Mouse (Mus musculus) liver, postnatal 0 days (tissue): Measurements from ENCODE around the gene Hpse. TPM values are rescaled to one million over a fixed set of nuclear protein-coding genes. Genes with fewer than 3 reads are reported as not detected.

ENCODE experiments used
- ATAC-seq: fragments of 200-750 bp; cut with Nextera tagmentation; 2 replicates; pipeline ENCODE4 v1.8.0; 2017; ENCODE audit warnings: mild to moderate bottlenecking, moderate library complexity
- DNase-seq: peaks from one replicate; pipeline ENCODE4 v3.0.0-alpha.2; 2016
- H3K27ac ChIP-seq: fragments of 300-500 bp; sonication (generic); 2 replicates; pipeline ENCODE4 v1.5.1; 2014; ENCODE audit warnings: antibody characterized with exemption, moderate library complexity, mild to moderate bottlenecking, low read depth
- H3K27me3 ChIP-seq: fragments of 300-500 bp; sonication (generic); 2 replicates; pipeline ENCODE4 v1.6.1; 2014; ENCODE audit warnings: low read length, control low read depth, mixed read lengths; ENCODE audit not compliant: insufficient read depth
- H3K36me3 ChIP-seq: fragments of 300-500 bp; sonication (generic); replicated peaks from 2 replicates; pipeline ENCODE4 v1.6.1; 2014; ENCODE audit warnings: mild to moderate bottlenecking, control low read depth, low read length, moderate library complexity, mixed read lengths; ENCODE audit not compliant: insufficient read depth
- H3K4me1 ChIP-seq: fragments of 300-500 bp; sonication (generic); 2 replicates; pipeline ENCODE4 v1.6.1; 2014; ENCODE audit warnings: antibody characterized with exemption, mild to moderate bottlenecking, control low read depth; ENCODE audit not compliant: insufficient read depth
- H3K4me2 ChIP-seq: fragments of 300-500 bp; sonication (generic); 2 replicates; pipeline ENCODE4 v1.6.1; 2014; ENCODE audit warnings: low read depth, mild to moderate bottlenecking, low read length, moderate library complexity, mixed read lengths
- H3K4me3 ChIP-seq: fragments of 300-500 bp; sonication (generic); 2 replicates; pipeline ENCODE4 v1.5.1; 2014; ENCODE audit warnings: low read depth, low read length
- H3K9ac ChIP-seq: fragments of 300-500 bp; sonication (generic); replicated peaks from 2 replicates; pipeline ENCODE4 v1.6.1; 2014; ENCODE audit warnings: mild to moderate bottlenecking, moderate library complexity
- H3K9me3 ChIP-seq: fragments of 300-500 bp; sonication (generic); 2 replicates; pipeline ENCODE4 v1.6.1; 2016; ENCODE audit warnings: mild to moderate bottlenecking, control low read depth, low read length, mixed read lengths
- CTCF ChIP-seq: sonication (generic); IDR thresholded peaks from 2 replicates; pipeline ENCODE4 v1.5.1; 2016; ENCODE audit warnings: antibody characterized with exemption, low read depth
- EP300 ChIP-seq: IDR thresholded peaks from 2 replicates; pipeline ENCODE4 v1.6.1; 2016; ENCODE audit warnings: antibody characterized with exemption, low read depth, mild to moderate bottlenecking
- WGBS: fragments of 180-500 bp; shearing (Covaris S2); extraction: QIAGEN DNeasy Blood & Tissue Kit; methylation state at CpG from one replicate; pipeline ENCODE4 v1.1.7; 2014; ENCODE audit not compliant: insufficient replicate concordance; 5-methylcytosine and 5-hydroxymethylcytosine counted together
- polyA plus RNA-seq: library from polyadenylated mRNA; unstranded; fragments of >200 nt; fragmentation: Nextera tagmentation; extraction: Ambion mirVana; gene quantifications from 2 replicates; pipeline ENCODE4 v1.2.1, GENCODE M21; 2015

The Hpse gene
- polyA plus RNA-seq, 1 experiment from 2014 or later, result 3.2 TPM

- no peak overlapping the region for H3K4me2 ChIP-seq
- WGBS, result 72% methylated on average over 4 of the region's 4 CpGs
These were observed 6.5 kb upstream of the Hpse start for GRCm38 (mm10) chr5:100726001-100726400.

GRCm38 (mm10) chr5:100716762-100717161 lies 2.8 kb downstream of the Hpse start:
- Histone ChIP-seq H3K27me3 (0 out of 2 replicates have a peak, but pooled peaks cover 3% of the 10 kb centered on the region), H3K36me3 (no peaks in the 10 kb centered on the region), H3K4me3 (no peak overlapping the region), H3K27ac (no peak overlapping the region), H3K9me3 (no peaks in the 10 kb centered on the region), H3K4me2 (no peak overlapping the region), H3K9ac (no peak overlapping the region), H3K4me1 (peaks cover 5% of the 10 kb centered on the region; the same call in 1 of the 2 replicates)
- TF ChIP-seq EP300 (no peak), CTCF (no peak)
- DNase-seq, result no peak
- no peak for ATAC-seq
- 85% methylated on average over 15 of the region's 15 CpGs for WGBS

More at GRCm38 (mm10) chr5:100726001-100726400, 6.5 kb upstream of the Hpse start:
- Histone ChIP-seq H3K27me3 (no peaks in the 10 kb centered on the region), H3K27ac (no peak overlapping the region), H3K9ac (no peak overlapping the region), H3K9me3 (peaks cover 4% of the 10 kb centered on the region; the same call in 1 of the 2 replicates), H3K4me1 (peaks cover 5% of the 10 kb centered on the region; the same call in 1 of the 2 replicates), H3K36me3 (no peaks in the 10 kb centered on the region), H3K4me3 (no peak overlapping the region)
- TF ChIP-seq CTCF, result no peak
- TF ChIP-seq EP300, result no peak
- ATAC-seq (no peak), DNase-seq (no peak)

- DNase-seq (no peak), ATAC-seq (no peak)
- TF ChIP-seq CTCF (no peak), EP300 (no peak)
- Histone ChIP-seq H3K36me3 (no peaks in the 10 kb centered on the region), H3K27ac (no peak overlapping the region), H3K4me2 (no peak overlapping the region), H3K4me1 (peaks cover 3% of the 10 kb centered on the region; the same call in 1 of the 2 replicates), H3K9ac (no peak overlapping the region), H3K4me3 (no peak overlapping the region), H3K9me3 (no peaks in the 10 kb centered on the region), H3K27me3 (no peaks in the 10 kb centered on the region)
- 49% methylated on average over 6 of the region's 6 CpGs for WGBS
These were observed 8.3 kb downstream of the Hpse start for GRCm38 (mm10) chr5:100711219-100711618.

- no peak overlapping the region for H3K4me2 ChIP-seq
- H3K27me3 ChIP-seq, result no peaks in the 10 kb centered on the region
- ATAC-seq (no peak), DNase-seq (no peak)
- H3K4me1 ChIP-seq, result peaks cover 3% of the 10 kb centered on the region; the same call in 1 of the 2 replicates
- H3K4me3 ChIP-seq, result no peak overlapping the region
- TF ChIP-seq EP300 (no peak), CTCF (no peak)
- no peaks in the 10 kb centered on the region for H3K9me3 ChIP-seq
- no peak overlapping the region for H3K27ac ChIP-seq
- WGBS, result 21% methylated on average over 2 of the region's 2 CpGs
- no peak overlapping the region for H3K9ac ChIP-seq
- no peaks in the 10 kb centered on the region for H3K36me3 ChIP-seq
These were observed 9.5 kb downstream of the Hpse start for GRCm38 (mm10) chr5:100710012-100710411.

- no peak overlapping the region for H3K27ac ChIP-seq
- no peaks in the 10 kb centered on the region for H3K9me3 ChIP-seq
- H3K4me1 ChIP-seq, result peaks cover 3% of the 10 kb centered on the region; the same call in 1 of the 2 replicates
- H3K4me2 ChIP-seq, result no peak overlapping the region
- 65% methylated on average over 6 of the region's 6 CpGs for WGBS
- no peaks in the 10 kb centered on the region for H3K36me3 ChIP-seq
- ATAC-seq (no peak), DNase-seq (no peak)
- no peaks in the 10 kb centered on the region for H3K27me3 ChIP-seq
- H3K4me3 ChIP-seq, result no peak overlapping the region
- H3K9ac ChIP-seq, result no peak overlapping the region
- TF ChIP-seq CTCF (no peak), EP300 (no peak)
These were observed 10.5 kb downstream of the Hpse start for GRCm38 (mm10) chr5:100709035-100709434.

GRCm38 (mm10) chr5:100706675-100707074 lies 12.8 kb downstream of the Hpse start:
- Histone ChIP-seq H3K4me2 (no peak overlapping the region), H3K36me3 (no peaks in the 10 kb centered on the region), H3K9me3 (no peaks in the 10 kb centered on the region), H3K4me3 (no peak overlapping the region), H3K4me1 (peaks cover 3% of the 10 kb centered on the region; the same call in 1 of the 2 replicates), H3K27ac (no peak overlapping the region), H3K9ac (no peak overlapping the region), H3K27me3 (no peaks in the 10 kb centered on the region)
- no peak for TF ChIP-seq EP300
- TF ChIP-seq CTCF, result no peak
- 67% methylated on average over 8 of the region's 8 CpGs for WGBS
- no peak for ATAC-seq
- no peak for DNase-seq
